Mouse (Mus musculus) layer of hippocampus, adult 9-11 months (tissue): Measurements from ENCODE around the gene Bmp3.

ENCODE experiments used
- DNase-seq: peaks from one replicate; pipeline ENCODE4 v3.0.0; 2022

Gene Bmp3

DNA sequence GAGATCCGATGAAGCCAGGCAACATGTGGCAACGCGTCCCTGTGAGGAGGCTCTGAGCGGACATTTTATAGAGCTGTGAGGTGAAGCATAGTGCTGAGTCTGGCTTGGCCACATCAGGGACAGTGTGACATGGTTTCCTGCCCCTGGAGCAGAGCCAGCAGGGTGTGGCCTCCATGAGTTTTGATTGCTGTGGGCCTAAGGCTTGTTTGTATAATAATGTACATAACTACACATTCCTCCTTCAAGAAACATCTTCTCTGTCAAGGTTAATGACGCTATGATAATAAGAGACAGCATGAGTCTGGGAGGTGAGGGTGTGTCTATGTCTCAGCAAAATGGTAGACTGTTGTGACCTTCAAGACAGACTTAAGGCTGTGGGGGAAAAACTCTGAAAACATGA, 64.5 kb downstream of the Bmp3 start:
- no peak for DNase-seq

DNA sequence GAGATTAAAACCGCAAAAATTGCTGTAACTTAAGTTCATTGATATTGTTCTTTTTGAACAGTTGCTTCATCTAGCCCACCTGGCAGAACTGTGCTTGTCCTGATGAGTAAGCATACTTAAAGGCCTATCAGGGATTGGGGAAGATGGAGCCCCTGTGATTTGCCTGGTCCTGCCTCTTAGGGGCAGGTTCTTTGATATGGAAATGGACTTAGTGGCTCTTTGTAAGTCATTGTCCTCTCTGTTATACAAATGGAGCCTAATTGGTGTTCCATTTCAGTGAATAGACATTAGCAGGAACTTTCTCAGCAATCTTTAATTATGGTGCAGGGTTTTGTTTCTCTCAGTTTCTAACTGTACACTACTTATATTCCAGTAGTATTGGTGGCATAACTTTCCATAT, 67.4 kb downstream of the Bmp3 start:
- DNase-seq = no peak

DNA sequence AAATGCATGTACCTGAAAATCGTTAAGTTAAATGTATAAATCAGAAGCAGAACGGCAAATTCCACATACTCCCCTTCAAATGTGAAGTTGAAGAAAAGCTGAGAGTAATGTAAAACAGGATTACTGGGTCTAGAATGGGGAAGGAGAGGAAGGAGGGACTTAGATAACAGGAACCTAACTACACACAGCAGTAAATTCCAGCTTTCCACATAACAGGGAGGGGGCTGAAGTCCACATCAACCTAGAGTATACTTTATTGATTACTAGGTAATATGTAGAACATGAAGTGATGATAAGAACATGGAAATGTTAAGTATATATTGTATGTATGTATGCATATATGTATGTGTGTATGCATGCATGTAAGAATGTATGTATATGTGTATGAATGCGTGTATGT, 68.7 kb downstream of the Bmp3 start:
- no peak for DNase-seq
